Mouse (Mus musculus) hindbrain, embryonic 14.5 days (tissue): ENCODE data around the gene Mpv17. TPM values are rescaled to one million over a fixed set of nuclear protein-coding genes. Genes with fewer than 3 reads are reported as not detected.

ENCODE experiments used
- ATAC-seq: fragments of 200-750 bp; cut with Nextera tagmentation; 2 replicates; pipeline ENCODE4 v1.8.0; 2017; ENCODE audit warnings: moderate number of reproducible peaks, mild to moderate bottlenecking, moderate TSS enrichment, moderate library complexity; ENCODE audit not compliant: low FRiP score
- DNase-seq: peaks from one replicate; pipeline ENCODE4 v3.0.0-alpha.2; 2015; ENCODE audit warnings: low spot score
- H3K27ac ChIP-seq: fragments of 300-500 bp; sonication (generic); 2 replicates; pipeline ENCODE4 v1.5.1; 2014; ENCODE audit warnings: mild to moderate bottlenecking, moderate library complexity
- H3K27me3 ChIP-seq: fragments of 300-500 bp; sonication (generic); 2 replicates; pipeline ENCODE4 v1.6.1; 2014; ENCODE audit warnings: mild to moderate bottlenecking, low read length, mixed read lengths; ENCODE audit not compliant: control insufficient read depth, insufficient read depth
- H3K36me3 ChIP-seq: fragments of 300-500 bp; sonication (generic); replicated peaks from 2 replicates; pipeline ENCODE4 v1.6.1; 2014; ENCODE audit not compliant: control insufficient read depth, insufficient read depth
- H3K4me1 ChIP-seq: fragments of 300-500 bp; sonication (generic); replicated peaks from 2 replicates; pipeline ENCODE4 v1.6.1; 2014; ENCODE audit warnings: antibody characterized with exemption, low read length, mixed read lengths; ENCODE audit not compliant: control insufficient read depth, insufficient read depth
- H3K4me2 ChIP-seq: fragments of 300-500 bp; sonication (generic); replicated peaks from 2 replicates; pipeline ENCODE4 v1.6.1; 2014; ENCODE audit warnings: mild to moderate bottlenecking, moderate library complexity
- H3K4me3 ChIP-seq: fragments of 300-500 bp; sonication (generic); replicated peaks from 2 replicates; pipeline ENCODE4 v1.5.1; 2014; ENCODE audit warnings: mild to moderate bottlenecking, low read length
- H3K9ac ChIP-seq: fragments of 300-500 bp; sonication (generic); 2 replicates; pipeline ENCODE4 v1.6.1; 2014
- H3K9me3 ChIP-seq: fragments of 300-500 bp; sonication (generic); 2 replicates; pipeline ENCODE4 v1.6.1; 2016; ENCODE audit warnings: low read length; ENCODE audit not compliant: control insufficient read depth
- WGBS: fragments of 180-500 bp; shearing (Covaris S2); extraction: QIAGEN DNeasy Blood & Tissue Kit; methylation state at CpG from one replicate; pipeline ENCODE4 v1.1.7; 2014; 5-methylcytosine and 5-hydroxymethylcytosine counted together
- polyA plus RNA-seq: library from polyadenylated mRNA; unstranded; fragments of >200 nt; fragmentation: Nextera tagmentation; extraction: Ambion mirVana; gene quantifications from 2 replicates; pipeline ENCODE4 v1.2.1, GENCODE M21; 2014

Gene Mpv17
- polyA plus RNA-seq, 1 experiment from 2014 or later, result 50.3 TPM

GRCm38 (mm10) chr5:31121111-31121510, 32.9 kb downstream of the Mpv17 start:
- 89% methylated on average over 8 of the region's 8 CpGs for WGBS
- DNase-seq (no peak), ATAC-seq (no peak)
- H3K27me3 ChIP-seq, result no peaks in the 10 kb centered on the region
- no peak overlapping the region for H3K4me3 ChIP-seq
- no peak overlapping the region for H3K4me2 ChIP-seq
- H3K36me3 ChIP-seq, result no peaks in the 10 kb centered on the region
- no peaks in the 10 kb centered on the region for H3K9me3 ChIP-seq
- no peaks in the 10 kb centered on the region for H3K4me1 ChIP-seq
- no peak overlapping the region for H3K27ac ChIP-seq
- no peak overlapping the region for H3K9ac ChIP-seq

GRCm38 (mm10) chr5:31116912-31117311, 37.1 kb downstream of the Mpv17 start:
- H3K4me2 ChIP-seq, result no peak overlapping the region
- no peak for DNase-seq
- no peaks in the 10 kb centered on the region for H3K9me3 ChIP-seq
- H3K27ac ChIP-seq, result no peak overlapping the region
- H3K4me1 ChIP-seq, result no peaks in the 10 kb centered on the region
- no peak overlapping the region for H3K4me3 ChIP-seq
- WGBS, result 31% methylated on average over 10 of the region's 10 CpGs
- no peak for ATAC-seq
- H3K36me3 ChIP-seq, result no peaks in the 10 kb centered on the region
- no peaks in the 10 kb centered on the region for H3K27me3 ChIP-seq
- H3K9ac ChIP-seq, result no peak overlapping the region

DNA sequence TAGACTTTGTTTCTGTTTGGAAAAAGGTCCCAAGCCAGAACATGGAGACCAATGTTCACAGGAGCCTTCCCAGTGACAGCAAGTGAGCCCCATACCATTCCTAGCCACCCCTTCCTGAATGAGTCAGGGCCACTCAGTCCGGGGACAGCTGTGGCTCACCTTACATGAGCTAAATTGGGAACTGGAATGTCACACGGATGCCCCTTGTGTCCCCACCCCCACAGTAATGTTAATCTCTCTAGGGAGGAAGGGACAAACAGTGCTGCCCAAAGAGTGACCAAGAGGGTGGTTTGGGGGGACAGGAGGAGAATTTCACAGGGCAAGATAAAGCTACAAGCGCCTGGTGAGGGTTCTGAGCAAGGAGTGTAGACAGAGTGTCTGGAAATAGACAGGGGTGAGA, 37.7 kb downstream of the Mpv17 start, which contains the start of gene Trim54:
Gene Trim54, plus strand, starts transcription at position 359 of the 400 bp plus-strand sequence.
- H3K4me3 ChIP-seq, result no peak within 1 kb of the TSS
- 57% methylated on average over 3 of the region's 3 CpGs for WGBS
- no peak within 1 kb of the TSS for H3K9ac ChIP-seq
- H3K4me2 ChIP-seq, result no peak within 1 kb of the TSS
- H3K27ac ChIP-seq, result no peak within 1 kb of the TSS
- ATAC-seq (no peak), DNase-seq (no peak)
- H3K4me1 ChIP-seq, result no peaks in the 10 kb centered on the region
- no peaks in the 10 kb centered on the region for H3K27me3 ChIP-seq
- no peaks in the 10 kb centered on the region for H3K9me3 ChIP-seq
- H3K36me3 ChIP-seq, result no peaks in the 10 kb centered on the region

GRCm38 (mm10) chr5:31110781-31111180, 43.3 kb downstream of the Mpv17 start:
- no peaks in the 10 kb centered on the region for H3K27me3 ChIP-seq

GRCm38 (mm10) chr5:31108000-31108490, 46.0 kb downstream of the Mpv17 start, which contains the start of gene Slc30a3:
Gene Slc30a3, minus strand, starts transcription at chr5:31108237.
- Histone ChIP-seq H3K9ac (no peak within 1 kb of the TSS), H3K4me3 (no peak within 1 kb of the TSS), H3K4me2 (no peak within 1 kb of the TSS), H3K27me3 (no peaks in the 10 kb centered on the region), H3K36me3 (no peaks in the 10 kb centered on the region), H3K9me3 (no peaks in the 10 kb centered on the region), H3K27ac (no peak within 1 kb of the TSS), H3K4me1 (no peaks in the 10 kb centered on the region)
- WGBS, result 91% methylated on average over 18 of the region's 18 CpGs
- ATAC-seq, result no peak
- no peak for DNase-seq

More at GRCm38 (mm10) chr5:31110781-31111180, 43.3 kb downstream of the Mpv17 start:
- no peak for ATAC-seq
- Histone ChIP-seq H3K9ac (no peak overlapping the region), H3K4me2 (no peak overlapping the region), H3K36me3 (no peaks in the 10 kb centered on the region), H3K9me3 (no peaks in the 10 kb centered on the region), H3K27ac (no peak overlapping the region), H3K4me1 (no peaks in the 10 kb centered on the region), H3K4me3 (no peak overlapping the region)
- WGBS, result 36% methylated on average over 7 of the region's 7 CpGs
- DNase-seq, result no peak

- WGBS, result 88% methylated on average over 9 of the region's 9 CpGs
Measured at GRCm38 (mm10) chr5:31105814-31106335, 48.2 kb downstream of the Mpv17 start, which contains the start of gene Dnajc5g. Gene Dnajc5g, plus strand, starts transcription at chr5:31106285.

GRCm38 (mm10) chr5:31095711-31096480, 58.2 kb downstream of the Mpv17 start:
- peaks cover 33% of the 10 kb centered on the region; the same call in 1 of the 2 replicates for H3K4me1 ChIP-seq
- H3K27me3 ChIP-seq, result peaks cover 84% of the 10 kb centered on the region
- H3K36me3 ChIP-seq, result no peaks in the 10 kb centered on the region
- no peak overlapping the region for H3K9ac ChIP-seq
- 23% methylated on average over 11 of the region's 11 CpGs for WGBS
- ATAC-seq (no peak), DNase-seq (no peak)
- no peak overlapping the region for H3K27ac ChIP-seq
- peak overlapping the region; percentile 50 for H3K4me2 ChIP-seq
- H3K4me3 ChIP-seq, result peak overlapping the region; percentile 23
- H3K9me3 ChIP-seq, result no peaks in the 10 kb centered on the region

More at GRCm38 (mm10) chr5:31105814-31106335, 48.2 kb downstream of the Mpv17 start, which contains the start of gene Dnajc5g:
- Histone ChIP-seq H3K4me2 (no peak within 1 kb of the TSS), H3K27ac (no peak within 1 kb of the TSS), H3K27me3 (no peaks in the 10 kb centered on the region), H3K36me3 (no peaks in the 10 kb centered on the region), H3K4me1 (no peaks in the 10 kb centered on the region), H3K4me3 (no peak within 1 kb of the TSS), H3K9ac (no peak within 1 kb of the TSS), H3K9me3 (no peaks in the 10 kb centered on the region)
- DNase-seq, result no peak
- no peak for ATAC-seq

GRCm38 (mm10) chr5:31094799-31095691, 59.0 kb downstream of the Mpv17 start:
- Histone ChIP-seq H3K9ac (0 out of 2 replicates have a peak overlapping the region, but pooled peaks have one; percentile 16), H3K36me3 (no peaks in the 10 kb centered on the region), H3K4me2 (peak overlapping the region; percentile 50), H3K4me3 (peak overlapping the region; percentile 23), H3K4me1 (peaks cover 33% of the 10 kb centered on the region; the same call in 1 of the 2 replicates), H3K27me3 (peaks cover 93% of the 10 kb centered on the region), H3K9me3 (no peaks in the 10 kb centered on the region), H3K27ac (no peak overlapping the region)
- under 1% methylated on average over 59 of the region's 59 CpGs for WGBS
- no peak for DNase-seq
- no peak; the same call in 1 of the 2 replicates for ATAC-seq
